Mouse (Mus musculus) olfactory bulb, adult 2 months (tissue): ENCODE results near the gene Dnaja1.

Experiments used
- CTCF ChIP-seq: fragments of 200-500 bp; IDR thresholded peaks from 2 replicates; pipeline ENCODE4 v1.5.1; 2012; ENCODE audit warnings: low read depth, mild to moderate bottlenecking, low read length, moderate library complexity; ENCODE audit not compliant: insufficient read depth
- POLR2A ChIP-seq: fragments of 200-500 bp; IDR thresholded peaks from 2 replicates; pipeline ENCODE4 v1.6.1; 2012; ENCODE audit warnings: mild to moderate bottlenecking, low read depth, low read length, moderate library complexity; ENCODE audit not compliant: insufficient read depth

DNA sequence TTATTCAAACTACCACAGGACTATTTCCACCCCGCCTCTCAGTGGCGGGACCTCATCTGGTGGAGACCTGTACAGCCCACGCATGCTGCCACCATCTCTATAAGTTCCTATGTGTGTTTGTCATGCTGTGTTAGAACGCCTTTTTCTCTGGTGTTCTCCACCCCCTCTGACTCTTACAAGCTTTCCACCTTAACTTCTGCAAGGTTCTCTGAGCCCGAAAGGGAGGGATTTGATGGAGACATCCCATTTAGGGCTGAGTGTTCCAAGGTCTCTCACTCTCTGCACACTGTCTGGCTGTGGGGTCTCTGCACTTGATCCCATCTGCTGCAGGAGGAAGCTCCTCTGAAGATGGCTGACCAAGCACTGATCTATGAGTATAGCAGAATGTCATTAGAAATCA is 48.4 kb upstream of the Dnaja1 start:
- TF ChIP-seq CTCF = no peak
- TF ChIP-seq POLR2A = no peak
